Mouse (Mus musculus): ENCODE measurements around the gene Arhgef40.

Arhgef40 gene

GRCm38 (mm10) chr14:52003981-52004495, 19.5 kb downstream of the Arhgef40 start:
- DNase-seq (ENCODE audit: low spot score in 2 of 2): peak; percentile 87 to 96

- peak in 1 of 2 experiments; percentile 27 for DNase-seq (ENCODE audit: low spot score in 2 of 2)
Measured at GRCm38 (mm10) chr14:52005141-52005540, 20.6 kb downstream of the Arhgef40 start.

- DNase-seq (ENCODE audit: low spot score in 2 of 2): no peak
Measured at GRCm38 (mm10) chr14:52005616-52006015, 21.1 kb downstream of the Arhgef40 start.

GRCm38 (mm10) chr14:52006241-52006640, 21.7 kb downstream of the Arhgef40 start:
- DNase-seq (ENCODE audit: low spot score in 2 of 2): peak in 1 of 2 experiments; percentile 41

- peak in 1 of 2 experiments; percentile 30 for DNase-seq (ENCODE audit: low spot score in 2 of 2)
Measured at GRCm38 (mm10) chr14:52006771-52007170, 22.3 kb downstream of the Arhgef40 start.

GRCm38 (mm10) chr14:52008321-52009203, 24.0 kb downstream of the Arhgef40 start:
- peak; percentile 91 to 92 for DNase-seq (ENCODE audit: low spot score in 2 of 2)

GRCm38 (mm10) chr14:52009361-52009760, 24.8 kb downstream of the Arhgef40 start:
- DNase-seq (ENCODE audit: low spot score in 2 of 2): no peak

- DNase-seq (ENCODE audit: low spot score in 2 of 2): no peak
Measured at GRCm38 (mm10) chr14:52009841-52010240, 25.3 kb downstream of the Arhgef40 start.

GRCm38 (mm10) chr14:52010446-52011111, 26.1 kb downstream of the Arhgef40 start:
- DNase-seq (ENCODE audit: low spot score in 2 of 2): peak; percentile 87 to 88

GRCm38 (mm10) chr14:52011683-52012082, 27.2 kb downstream of the Arhgef40 start:
- no peak for DNase-seq (ENCODE audit: low spot score in 2 of 2)

- peak; percentile 77 to 85 for DNase-seq (ENCODE audit: low spot score in 2 of 2)
Measured at GRCm38 (mm10) chr14:52012085-52012484, 27.6 kb downstream of the Arhgef40 start.

GRCm38 (mm10) chr14:52012553-52012952, 28.0 kb downstream of the Arhgef40 start:
- no peak for DNase-seq (ENCODE audit: low spot score in 2 of 2)

GRCm38 (mm10) chr14:52013021-52013610, 28.6 kb downstream of the Arhgef40 start:
- no peak for DNase-seq (ENCODE audit: low spot score in 2 of 2)

- DNase-seq (ENCODE audit: low spot score in 2 of 2): no peak
Measured at GRCm38 (mm10) chr14:52013771-52014219, 29.3 kb downstream of the Arhgef40 start.

- no peak for DNase-seq (ENCODE audit: low spot score in 2 of 2)
Measured at GRCm38 (mm10) chr14:52014271-52014760, 29.8 kb downstream of the Arhgef40 start.

GRCm38 (mm10) chr14:52014761-52015311, 30.3 kb downstream of the Arhgef40 start:
- peak; percentile 58 to 67 for DNase-seq (ENCODE audit: low spot score in 2 of 2)

- no peak for DNase-seq (ENCODE audit: low spot score in 2 of 2)
Measured at GRCm38 (mm10) chr14:52015445-52016100, 31.1 kb downstream of the Arhgef40 start, which contains the start of gene Tmem253. Gene Tmem253 (plus strand): TSS chr14:52015658.

- peak in 1 of 2 experiments; percentile 25 for DNase-seq (ENCODE audit: low spot score in 2 of 2)
Measured at GRCm38 (mm10) chr14:52016625-52017405, 32.3 kb downstream of the Arhgef40 start.

GRCm38 (mm10) chr14:52017662-52018061, 33.1 kb downstream of the Arhgef40 start:
- DNase-seq (ENCODE audit: low spot score in 2 of 2): peak in 1 of 2 experiments; percentile 38
